Mouse (Mus musculus): ENCODE measurements at regions not wholly inside any gene's neighbourhood (a gene's known extent, or its start where the extent isn't known, plus 50 kb on each side); places are given as distances from the start of the nearest gene placed in this dataset.
"Not testable (repeated sequence)": the region's sequence is repeated elsewhere in the genome, so short reads cannot be mapped to it uniquely, and the experiment has no call there.

GRCm38 (mm10) chr3:120531880-120532580, 639.5 kb downstream of the Rwdd3 start:
- DNase-seq (ENCODE audit: low spot score in 2 of 2), result no peak

GRCm38 (mm10) chr3:120511651-120512050, 659.8 kb downstream of the Rwdd3 start:
- no peak for DNase-seq (ENCODE audit: low spot score in 2 of 2)

- no peak for DNase-seq (ENCODE audit: low spot score in 2 of 2)
These were observed 672.6 kb downstream of the Rwdd3 start for GRCm38 (mm10) chr3:120498937-120499336.

- no peak for DNase-seq (ENCODE audit: low spot score in 2 of 2)
These were observed 693.6 kb downstream of the Rwdd3 start for GRCm38 (mm10) chr3:120477934-120478333.

- DNase-seq (ENCODE audit: low spot score in 2 of 2), result no peak
These were observed 693.0 kb upstream of the Ptbp2 start for GRCm38 (mm10) chr3:120477232-120477631.

- peak; percentile 65 to 84 for DNase-seq (ENCODE audit: low spot score in 2 of 2)
These were observed 689.4 kb upstream of the Ptbp2 start for GRCm38 (mm10) chr3:120473645-120474038.

- DNase-seq (ENCODE audit: low spot score in 2 of 2), result peak in 1 of 2 experiments; percentile 21
These were observed 688.7 kb upstream of the Ptbp2 start for GRCm38 (mm10) chr3:120472687-120473644.

- no peak for DNase-seq (ENCODE audit: low spot score in 2 of 2)
These were observed 687.7 kb upstream of the Ptbp2 start for GRCm38 (mm10) chr3:120471878-120472444.

GRCm38 (mm10) chr3:120468887-120469286, 684.6 kb upstream of the Ptbp2 start:
- no peak for DNase-seq (ENCODE audit: low spot score in 2 of 2)

- no peak for DNase-seq (ENCODE audit: low spot score in 2 of 2)
These were observed 676.5 kb upstream of the Ptbp2 start for GRCm38 (mm10) chr3:120460717-120461116.

- DNase-seq (ENCODE audit: low spot score in 2 of 2), result no peak
These were observed 673.6 kb upstream of the Ptbp2 start for GRCm38 (mm10) chr3:120457912-120458311.

GRCm38 (mm10) chr3:120441127-120441526, 656.9 kb upstream of the Ptbp2 start:
- DNase-seq (ENCODE audit: low spot score in 2 of 2), result peak in 1 of 2 experiments; percentile 20

GRCm38 (mm10) chr3:120430285-120430684, 646.0 kb upstream of the Ptbp2 start:
- no peak for DNase-seq (ENCODE audit: low spot score in 2 of 2)

- DNase-seq (ENCODE audit: low spot score in 2 of 2), result no peak
These were observed 632.4 kb upstream of the Ptbp2 start for GRCm38 (mm10) chr3:120416634-120417033.

- DNase-seq (ENCODE audit: low spot score in 2 of 2), result no peak
These were observed 591.5 kb upstream of the Ptbp2 start for GRCm38 (mm10) chr3:120375688-120376289.

GRCm38 (mm10) chr3:120342747-120343377, 558.6 kb upstream of the Ptbp2 start:
- DNase-seq (ENCODE audit: low spot score in 2 of 2), result no peak

GRCm38 (mm10) chr3:120341882-120342281, 557.6 kb upstream of the Ptbp2 start:
- DNase-seq (ENCODE audit: low spot score in 2 of 2), result no peak

GRCm38 (mm10) chr3:120335843-120336585, 551.7 kb upstream of the Ptbp2 start:
- no peak for DNase-seq (ENCODE audit: low spot score in 2 of 2)

GRCm38 (mm10) chr3:120307042-120307441, 522.8 kb upstream of the Ptbp2 start:
- not testable (repeated sequence) for DNase-seq (ENCODE audit: low spot score in 2 of 2)

GRCm38 (mm10) chr3:120305608-120306007, 521.3 kb upstream of the Ptbp2 start:
- no peak for DNase-seq (ENCODE audit: low spot score in 2 of 2)
